Comparison of ENCODE assay signal across 14 mouse cellular contexts in the genomic region with DNA sequence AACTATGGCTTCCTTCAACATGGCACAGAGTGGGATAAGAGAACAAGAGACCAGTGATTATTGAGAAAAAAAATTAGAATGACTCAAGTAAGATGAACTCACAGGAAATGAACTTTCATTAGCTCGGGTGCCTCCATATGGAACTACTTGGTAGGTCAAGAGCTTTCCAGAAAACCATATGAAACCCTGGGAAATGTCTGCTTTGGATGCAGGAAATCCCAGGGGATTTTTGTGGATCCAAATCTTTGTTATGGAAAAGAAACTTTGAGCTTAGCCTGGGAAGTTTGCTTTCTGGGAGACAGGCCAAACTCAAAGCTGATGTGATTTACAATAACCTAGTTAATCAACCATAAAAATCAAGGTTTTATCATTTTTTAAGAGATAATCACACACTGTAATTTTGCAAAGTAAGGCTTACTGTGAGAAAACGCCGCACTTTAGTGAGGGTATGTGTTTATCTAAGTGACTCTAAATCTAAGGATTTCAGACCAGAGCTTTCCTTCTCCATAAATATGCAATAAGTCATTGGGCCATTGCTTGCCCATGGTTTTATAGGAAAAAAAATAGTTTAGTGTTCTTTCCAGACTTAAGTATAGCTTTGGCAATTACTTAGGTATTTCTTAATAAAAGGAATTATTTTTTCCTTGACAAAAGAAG.
A peak's percentile ranks its signal among the peaks of the same experiment; 100 is the strongest.
DNase-seq lines count a peak whose midpoint lies in the region; ATAC-seq and TF ChIP-seq lines count a peak whose summit lies in the region.
"Had no signal": no experiment of that assay in that cellular context is flagged by ENCODE, and none has a peak within 500 bp of the region (broad histone marks: within the 10 kb centered on the region; RNA-seq: fewer than 3 reads in every experiment).

No protein-coding gene starts in this region.

- no peak overlapping the region for H3K9ac ChIP-seq in heart, postnatal 0 days (replicated peaks; ENCODE audit: low read depth, low read length)
- no peak overlapping the region for H3K9ac ChIP-seq in neural tube, embryonic 11.5 days (ENCODE audit: low read length)
- H3K9ac ChIP-seq in neural tube, embryonic 15.5 days (replicated peaks) = no peak overlapping the region
- H3K9ac ChIP-seq: liver, embryonic 14.5 days had no signal

- no peak overlapping the region for H3K4me2 ChIP-seq in heart, postnatal 0 days (ENCODE audit: low read depth, low read length)
- no peak overlapping the region for H3K4me2 ChIP-seq in neural tube, embryonic 11.5 days (ENCODE audit: low read depth)
- no peak overlapping the region for H3K4me2 ChIP-seq in neural tube, embryonic 15.5 days

- H3K27ac ChIP-seq in heart, postnatal 0 days (ENCODE audit: low read depth) = no peak overlapping the region
- H3K27ac ChIP-seq in heart, embryonic 10.5 days = no peak overlapping the region
- H3K27ac ChIP-seq in neural tube, embryonic 11.5 days (ENCODE audit: low read depth, low read length) = no peak overlapping the region
- no peak overlapping the region for H3K27ac ChIP-seq in neural tube, embryonic 15.5 days (replicated peaks)
- H3K27ac ChIP-seq: liver, embryonic 14.5 days; macrophage had no signal

- H3K9me3 ChIP-seq in heart, postnatal 0 days (replicated peaks; ENCODE audit: control insufficient read depth, low read length) = no peaks in the 10 kb centered on the region
- no peaks in the 10 kb centered on the region for H3K9me3 ChIP-seq in heart, embryonic 10.5 days
- H3K9me3 ChIP-seq in neural tube, embryonic 11.5 days (ENCODE audit: control insufficient read depth, low read length) = no peaks in the 10 kb centered on the region
- no peaks in the 10 kb centered on the region for H3K9me3 ChIP-seq in neural tube, embryonic 15.5 days (replicated peaks)

- TF ChIP-seq CTCF in heart, postnatal 0 days (IDR thresholded peaks at IDR 0.05; ENCODE audit: low read depth) = no peak

- whole genome bisulfite sequencing in heart, postnatal 0 days = 56% methylated on average over 3 of the region's 3 CpGs
- WGBS in heart, embryonic 10.5 days = 68% methylated on average over 3 of the region's 3 CpGs
- 76% methylated on average over 3 of the region's 3 CpGs for WGBS in neural tube, embryonic 11.5 days
- WGBS in neural tube, embryonic 15.5 days = 89% methylated on average over 3 of the region's 3 CpGs

- peak; percentile 24 for DNase-seq in heart, postnatal 0 days (ENCODE audit: low spot score)
- no peak for DNase-seq in heart, embryonic 10.5 days (ENCODE audit: low spot score)
- peak; percentile 12 for DNase-seq in neural tube, embryonic 11.5 days (ENCODE audit: low spot score)
- DNase-seq in gastrocnemius, postnatal 14 days = peak; percentile 12
- no peak for DNase-seq in adrenal gland, postnatal 10 days
- DNase-seq in thymus, postnatal 4 days = no peak
- DNase-seq: adrenal gland, postnatal 36 days; cerebellum, adult 18-20 months; thymus, postnatal 14 days had no signal

- TF ChIP-seq EP300 in heart, postnatal 0 days (IDR thresholded peaks at IDR 0.05; ENCODE audit: low read depth) = no peak

- H3K4me3 ChIP-seq in heart, postnatal 0 days (ENCODE audit: low read depth, low read length) = no peak overlapping the region
- no peak overlapping the region for H3K4me3 ChIP-seq in heart, embryonic 10.5 days
- no peak overlapping the region for H3K4me3 ChIP-seq in neural tube, embryonic 11.5 days (ENCODE audit: low read depth, low read length)
- H3K4me3 ChIP-seq in neural tube, embryonic 15.5 days (replicated peaks) = no peak overlapping the region
- H3K4me3 ChIP-seq: myocyte had no signal

- no peaks in the 10 kb centered on the region for H3K4me1 ChIP-seq in heart, postnatal 0 days (ENCODE audit: control insufficient read depth, insufficient read depth)
- no peaks in the 10 kb centered on the region for H3K4me1 ChIP-seq in heart, embryonic 10.5 days
- no peaks in the 10 kb centered on the region for H3K4me1 ChIP-seq in neural tube, embryonic 11.5 days (ENCODE audit: control insufficient read depth, insufficient read depth, low read length)
- H3K4me1 ChIP-seq in neural tube, embryonic 15.5 days = no peaks in the 10 kb centered on the region

- no peaks in the 10 kb centered on the region for H3K27me3 ChIP-seq in heart, postnatal 0 days (ENCODE audit: control insufficient read depth, insufficient read depth, low read length)
- no peaks in the 10 kb centered on the region for H3K27me3 ChIP-seq in heart, embryonic 10.5 days (ENCODE audit: insufficient read depth, poor library complexity, severe bottlenecking)
- no peaks in the 10 kb centered on the region for H3K27me3 ChIP-seq in neural tube, embryonic 11.5 days (ENCODE audit: control insufficient read depth, insufficient read depth, low read length)
- H3K27me3 ChIP-seq in neural tube, embryonic 15.5 days (replicated peaks) = no peaks in the 10 kb centered on the region

- 0 out of 2 replicates have a peak, but pooled peaks have one; percentile 24 for ATAC-seq in heart, postnatal 0 days (ENCODE audit: insufficient read depth, low read depth)
- ATAC-seq in neural tube, embryonic 11.5 days (ENCODE audit: insufficient read depth, low FRiP score, low TSS enrichment) = no peak
- no peak for ATAC-seq in neural tube, embryonic 15.5 days (ENCODE audit: low FRiP score)
- ATAC-seq in erythroid progenitor cell, adult 5-6 weeks (replicated peaks; ENCODE audit: low FRiP score, poor library complexity, severe bottlenecking) = no peak

- no peaks in the 10 kb centered on the region for H3K36me3 ChIP-seq in heart, postnatal 0 days (replicated peaks; ENCODE audit: control insufficient read depth, insufficient read depth, low read length)
- H3K36me3 ChIP-seq in heart, embryonic 10.5 days = no peaks in the 10 kb centered on the region
- H3K36me3 ChIP-seq in neural tube, embryonic 11.5 days (ENCODE audit: control insufficient read depth, insufficient read depth, low read length) = no peaks in the 10 kb centered on the region
- no peaks in the 10 kb centered on the region for H3K36me3 ChIP-seq in neural tube, embryonic 15.5 days

- intact Hi-C loops in gastrocnemius, postnatal 14 days (cut with DNase I; ENCODE audit: low total_unique reads) = no loop called here

Comparison
In these comparisons a context has a peak if more than half of its experiments do, and no peak if none do; other contexts are left out.
1. DNase-seq: peak in heart, postnatal 0 days (single experiment), neural tube, embryonic 11.5 days (single experiment) and gastrocnemius, postnatal 14 days (single experiment); none in heart, embryonic 10.5 days (single experiment), adrenal gland, postnatal 10 days (single experiment) and thymus, postnatal 4 days (single experiment).